Mouse (Mus musculus) brain, embryonic 18.5 days (tissue): ENCODE data around the gene Fgr.

Source experiments
- DNase-seq: peaks from one replicate; pipeline ENCODE4 v3.0.0-alpha.2; 2012; ENCODE audit warnings: low read depth, low spot score

Fgr gene

DNA sequence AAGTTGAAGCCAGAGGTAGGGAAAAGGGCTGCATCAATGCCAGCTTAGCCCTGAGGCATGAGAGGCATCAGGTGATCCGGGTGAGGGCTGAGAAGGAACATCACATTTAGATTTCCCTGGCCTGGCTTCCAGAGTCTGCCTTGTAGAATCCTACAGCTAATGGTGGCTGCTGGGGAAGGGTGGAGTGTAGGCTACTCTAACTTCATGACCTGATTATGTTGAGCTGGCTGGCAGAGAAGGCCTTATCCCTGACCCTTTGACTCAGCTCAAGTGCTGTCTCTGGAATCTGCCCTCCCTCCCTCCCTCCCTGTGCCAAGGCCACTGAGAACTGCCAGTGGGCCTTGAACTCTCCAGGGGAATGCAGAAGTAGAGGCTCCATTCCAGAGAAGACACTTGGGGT lies 61.6 kb downstream of the Fgr start:
- no peak for DNase-seq

DNA sequence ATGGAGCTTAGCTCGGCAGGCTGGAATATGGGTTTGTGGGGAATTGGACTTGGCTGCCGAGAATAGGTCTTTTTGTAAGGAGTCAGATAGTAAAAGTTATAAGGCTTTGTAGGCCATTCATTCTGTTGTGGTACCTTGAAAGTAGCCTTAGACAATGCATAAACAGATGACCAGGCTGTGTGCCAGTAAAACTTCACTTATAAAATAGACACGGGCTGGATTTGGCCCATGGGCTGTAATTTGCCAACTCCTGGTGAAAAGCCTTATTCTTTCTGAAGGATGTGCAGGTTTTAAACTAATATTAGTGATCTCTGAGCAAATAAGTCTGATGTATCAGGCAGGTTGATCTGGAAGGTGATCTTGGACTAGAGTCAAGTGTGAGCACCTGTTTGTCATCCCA lies 62.1 kb downstream of the Fgr start:
- DNase-seq: no peak

DNA sequence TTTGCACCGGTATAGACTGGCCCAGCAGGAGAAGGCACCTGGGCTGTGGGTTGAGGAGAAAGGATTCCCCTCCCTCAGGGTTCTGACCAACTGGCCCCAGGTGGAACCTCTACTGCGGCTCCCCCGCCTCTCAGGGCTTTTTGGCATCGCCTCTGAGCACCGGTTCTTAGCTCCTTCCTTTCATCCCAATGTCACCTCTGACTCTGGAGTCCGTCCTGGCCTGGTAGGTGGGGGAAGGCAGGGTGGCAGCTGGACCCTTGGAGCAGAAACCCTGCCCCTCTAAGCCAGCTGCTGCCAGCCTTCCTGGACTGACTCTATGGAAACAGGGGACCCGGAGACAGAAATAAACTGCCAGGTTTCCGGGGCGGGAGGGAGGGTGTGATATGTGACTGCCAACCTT lies 63.4 kb downstream of the Fgr start:
- DNase-seq: no peak

DNA sequence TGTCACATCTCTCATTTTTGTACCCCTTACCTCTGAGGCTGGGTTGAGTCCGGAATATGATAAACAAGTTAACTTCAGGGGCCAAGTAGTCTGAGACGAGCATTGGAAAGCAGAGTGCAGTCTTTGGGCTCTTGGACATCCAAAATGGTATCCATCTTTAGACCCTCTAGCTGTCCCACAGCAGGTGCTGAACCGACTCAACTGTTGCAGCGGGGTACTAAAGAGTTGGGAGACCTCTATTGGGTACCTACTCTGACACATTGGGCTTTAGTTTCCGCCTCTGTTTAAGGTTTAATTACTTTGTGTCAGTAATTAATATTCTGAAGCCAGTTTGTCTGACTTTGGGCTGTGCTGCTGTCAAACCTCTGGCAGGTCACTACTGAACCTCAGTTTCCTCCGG lies 63.9 kb downstream of the Fgr start:
- no peak for DNase-seq

DNA sequence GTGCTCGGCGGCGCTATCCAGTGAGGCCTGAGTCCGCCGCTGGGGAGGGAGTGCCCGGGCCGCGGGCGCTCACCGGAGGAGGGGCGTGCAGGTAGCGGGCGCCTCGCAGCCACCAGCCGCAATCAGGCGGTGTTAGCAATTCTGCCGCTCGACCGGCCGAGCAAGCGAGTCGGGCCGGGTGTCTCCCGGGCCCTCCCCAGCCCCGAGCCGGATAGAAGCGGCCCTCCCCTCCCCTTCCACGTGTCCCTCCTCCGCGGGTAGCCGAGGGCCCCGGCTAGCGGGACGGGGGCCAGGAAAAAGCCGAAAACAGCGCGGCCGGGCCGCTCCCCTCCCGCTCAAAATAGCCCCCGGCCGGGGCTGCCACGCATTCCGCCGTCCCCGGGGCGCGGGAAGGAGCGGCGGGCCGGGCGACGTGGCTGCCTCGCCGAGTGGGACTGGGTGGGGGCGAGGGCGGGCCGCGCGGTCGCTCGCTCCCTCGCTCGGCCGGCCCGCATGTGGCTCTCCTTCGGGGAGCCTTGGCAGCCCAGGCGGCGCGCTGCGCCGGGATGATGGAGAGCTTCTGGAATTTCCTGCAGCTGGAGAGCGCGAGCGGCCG lies 64.7 kb downstream of the Fgr start:
- DNase-seq: no peak

DNA sequence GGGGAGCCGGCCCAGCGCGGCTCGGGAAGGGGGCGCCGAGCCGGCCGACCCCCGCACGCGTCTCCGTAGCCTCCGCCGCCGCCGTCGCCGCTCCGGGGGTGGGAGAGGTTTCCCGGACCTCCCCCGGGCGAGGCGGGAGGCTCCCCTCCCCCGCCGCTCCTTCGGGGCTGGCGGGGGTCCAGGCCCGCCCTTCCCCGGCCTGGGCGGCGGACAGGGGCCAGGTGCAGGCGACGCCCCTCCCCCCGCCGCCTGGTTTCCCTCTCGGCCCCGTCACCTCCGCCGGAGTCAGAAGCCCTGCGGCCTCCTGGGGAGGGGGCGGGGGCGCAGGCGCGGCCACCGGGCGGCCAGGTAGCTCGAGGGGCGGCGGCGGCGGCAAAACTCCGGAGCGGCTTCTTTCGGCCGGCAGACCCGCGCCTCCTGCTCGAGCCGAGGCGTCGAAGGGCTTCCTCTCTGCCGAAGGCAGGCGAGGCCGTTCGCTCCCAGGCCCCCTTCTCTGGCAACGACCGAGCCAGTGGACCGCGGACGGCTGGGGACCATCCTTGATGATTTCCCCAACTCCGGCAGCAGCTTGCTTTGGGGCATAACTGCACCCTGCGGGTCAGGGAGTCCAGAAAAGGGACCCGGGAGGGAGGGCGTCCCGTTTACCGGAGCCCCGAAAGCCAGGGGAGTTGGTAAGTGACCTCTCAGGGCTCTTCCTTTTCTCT lies 65.4 kb downstream of the Fgr start:
- no peak for DNase-seq

DNA sequence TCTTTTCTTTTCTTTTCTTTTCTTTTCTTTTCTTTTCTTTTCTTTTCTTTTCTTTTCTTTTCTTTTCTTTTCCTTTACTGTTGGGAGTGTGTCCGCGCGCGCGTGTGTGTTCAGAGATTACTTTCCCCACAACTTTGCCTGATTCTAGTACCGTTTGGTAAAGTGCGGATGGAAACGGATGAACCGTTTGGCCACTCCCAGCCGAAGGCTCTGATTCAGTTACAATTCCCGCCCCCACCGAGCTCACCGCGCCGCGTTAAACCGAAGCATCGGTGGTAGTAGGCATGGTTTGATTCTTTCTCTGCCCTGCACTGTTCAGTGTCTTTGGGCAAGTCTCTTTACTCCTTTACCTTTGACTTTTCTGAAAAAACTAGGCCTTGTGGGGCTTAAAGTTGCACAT lies 65.9 kb downstream of the Fgr start:
- no peak for DNase-seq

DNA sequence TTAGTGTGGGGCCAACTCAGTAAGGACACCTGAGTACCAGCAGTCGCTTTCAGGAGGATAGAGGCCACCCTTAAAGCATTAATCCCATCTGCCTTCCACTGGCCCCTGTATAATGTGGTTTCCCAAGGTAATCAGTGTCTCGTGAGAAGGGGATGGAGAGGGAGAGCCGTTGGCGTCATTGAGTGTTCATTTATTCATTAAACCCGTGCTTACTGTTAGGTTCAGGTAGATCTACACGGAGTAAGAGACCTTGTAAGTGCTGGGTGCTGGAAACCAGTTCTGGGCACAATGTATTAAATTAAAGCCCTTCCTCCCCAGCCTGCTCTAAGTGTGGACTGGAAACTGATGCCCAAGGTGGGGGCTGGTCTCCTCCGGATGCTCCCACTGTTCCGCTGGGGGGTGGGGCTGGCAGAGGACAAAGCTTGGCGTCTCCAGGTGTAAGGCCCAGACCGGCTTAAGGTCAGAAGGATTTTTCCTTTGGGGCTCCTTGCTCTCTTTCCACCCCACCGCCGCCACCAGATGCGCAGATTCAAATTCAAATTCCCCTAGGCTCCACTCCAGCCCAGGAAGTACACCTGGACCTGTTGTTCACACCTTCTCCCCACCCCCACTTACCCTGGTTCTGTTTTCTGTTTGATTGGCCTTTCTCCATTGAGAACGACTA lies 66.5 kb downstream of the Fgr start:
- DNase-seq: no peak

DNA sequence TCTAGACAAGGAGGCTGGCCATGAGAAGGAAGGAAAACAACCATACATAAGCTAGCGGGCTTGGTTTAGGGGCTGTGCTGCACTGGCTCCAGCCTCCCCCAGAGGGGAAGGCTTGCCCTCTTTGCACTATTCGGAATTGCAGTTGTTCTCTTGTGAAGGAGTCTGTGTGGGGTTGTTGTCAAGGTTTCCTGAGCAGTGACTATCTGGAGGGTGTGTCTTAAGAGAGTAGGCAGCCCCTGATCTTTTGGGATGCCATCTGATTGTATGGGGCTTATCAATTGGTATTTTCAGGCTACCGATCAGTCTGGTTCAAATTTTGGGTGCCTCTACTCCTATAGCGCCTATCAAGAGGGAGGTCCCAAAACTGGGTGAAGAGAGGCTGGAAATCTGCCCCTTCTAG lies 68.3 kb downstream of the Fgr start:
- no peak for DNase-seq

DNA sequence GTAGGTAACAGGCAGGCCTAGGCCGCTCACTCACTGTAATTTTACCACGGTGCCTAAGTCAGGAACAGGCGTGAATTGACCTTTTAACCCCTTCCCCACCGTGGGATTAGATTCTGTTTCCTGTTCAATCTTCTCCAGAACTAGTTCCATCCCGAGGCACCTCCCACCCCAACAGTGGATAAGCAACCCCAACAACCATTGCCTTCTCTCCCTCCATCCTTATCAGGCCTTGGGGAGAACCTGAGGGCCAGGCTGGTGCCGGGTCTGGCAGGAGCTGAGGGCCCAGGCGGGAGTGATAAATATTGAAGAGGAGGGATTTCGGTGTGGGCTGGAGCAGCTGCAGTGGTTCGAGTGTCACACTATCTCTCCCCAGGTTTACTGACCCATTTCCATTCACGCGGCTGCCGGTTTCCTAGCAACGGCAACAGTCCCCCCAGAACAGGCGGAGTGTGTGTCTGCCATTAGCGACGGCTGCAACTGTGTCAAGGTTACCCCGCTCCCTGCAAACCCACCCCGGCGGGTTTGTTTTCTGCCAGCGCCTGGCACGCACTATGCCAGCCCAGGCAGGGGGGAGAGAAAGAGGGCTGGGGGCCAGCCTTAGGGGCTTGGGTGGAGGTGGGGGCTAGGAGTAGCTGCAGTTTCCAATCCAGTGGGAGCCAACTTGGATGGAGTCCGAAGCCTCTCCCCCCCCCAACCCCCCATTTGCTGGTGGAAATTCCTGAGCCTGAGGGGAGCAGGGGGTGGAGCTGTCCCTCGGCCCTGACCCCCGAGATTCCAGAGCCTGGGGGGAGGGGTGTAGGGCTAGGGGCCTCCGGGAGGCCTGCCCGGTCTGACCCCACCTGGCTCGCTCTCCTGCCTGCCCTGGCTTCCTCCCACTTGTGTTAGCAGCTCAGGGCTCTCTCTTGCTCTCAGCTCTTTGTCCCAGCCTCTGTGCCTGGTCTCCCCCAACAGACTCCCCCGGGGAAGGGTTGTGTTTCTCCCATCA lies 69.0 kb downstream of the Fgr start:
- DNase-seq: peak; percentile 77

DNA sequence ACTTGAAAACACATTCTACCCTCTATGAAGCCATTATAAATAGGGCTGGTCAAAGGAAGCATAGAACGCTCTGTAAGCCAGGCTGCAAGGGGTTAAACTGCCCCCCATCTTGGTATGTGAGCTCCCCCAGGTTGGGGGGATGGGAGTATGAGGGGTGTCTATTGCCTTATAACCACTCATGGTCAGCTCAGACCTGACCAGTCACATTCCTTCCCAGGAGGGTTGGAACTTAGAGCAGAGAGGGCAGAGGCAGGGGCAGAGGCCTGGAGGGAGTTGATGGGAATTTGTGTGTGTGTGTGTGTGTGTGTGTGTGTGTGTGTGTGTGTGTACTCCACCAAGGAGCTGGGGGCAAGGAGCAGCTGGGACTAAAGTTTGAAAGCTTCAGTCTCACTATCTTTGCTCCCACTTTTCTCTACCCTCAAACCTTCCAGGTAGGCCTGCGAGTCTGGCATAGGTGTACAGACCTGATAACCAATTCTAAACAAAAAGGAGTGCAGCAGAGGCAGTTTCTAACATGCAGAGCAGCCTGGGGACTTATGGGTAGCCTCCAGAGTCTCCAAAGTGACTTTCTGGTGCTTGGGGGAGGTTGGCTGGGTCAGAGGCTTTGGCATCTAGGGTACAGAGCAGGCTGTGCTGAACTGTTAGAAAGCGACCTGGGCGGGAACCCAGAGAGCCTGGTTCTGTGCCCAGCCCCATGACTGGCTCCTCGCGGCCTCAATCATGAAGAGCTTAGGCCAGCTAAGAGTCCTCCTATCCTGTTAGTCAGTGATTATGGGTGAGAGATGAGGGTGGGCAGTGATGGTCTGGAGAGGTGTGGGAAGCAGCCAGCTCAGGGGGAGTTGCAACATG lies 70.1 kb downstream of the Fgr start:
- no peak for DNase-seq

DNA sequence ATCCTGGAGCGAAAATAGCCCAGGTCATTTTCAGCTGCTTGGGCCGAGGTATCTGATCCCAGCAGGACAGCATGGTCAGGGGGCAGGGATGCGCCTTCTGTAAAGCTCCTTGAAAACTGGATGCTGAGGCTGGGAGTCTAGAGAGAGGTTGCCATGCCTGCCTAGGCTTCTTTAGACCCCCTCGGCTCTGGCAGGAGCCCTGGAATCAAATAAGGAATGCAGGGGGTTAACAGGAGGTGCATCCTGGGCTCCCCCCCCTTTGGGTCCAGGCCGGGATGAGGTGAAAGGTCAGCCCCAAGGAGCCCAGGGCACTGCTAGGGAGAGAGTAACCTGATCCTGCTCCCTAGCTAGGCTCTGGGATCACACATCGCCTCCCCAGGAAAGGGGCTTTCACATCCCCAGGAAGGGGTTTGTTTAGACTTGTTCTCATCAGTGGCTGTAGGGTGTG lies 70.8 kb downstream of the Fgr start:
- no peak for DNase-seq

DNA sequence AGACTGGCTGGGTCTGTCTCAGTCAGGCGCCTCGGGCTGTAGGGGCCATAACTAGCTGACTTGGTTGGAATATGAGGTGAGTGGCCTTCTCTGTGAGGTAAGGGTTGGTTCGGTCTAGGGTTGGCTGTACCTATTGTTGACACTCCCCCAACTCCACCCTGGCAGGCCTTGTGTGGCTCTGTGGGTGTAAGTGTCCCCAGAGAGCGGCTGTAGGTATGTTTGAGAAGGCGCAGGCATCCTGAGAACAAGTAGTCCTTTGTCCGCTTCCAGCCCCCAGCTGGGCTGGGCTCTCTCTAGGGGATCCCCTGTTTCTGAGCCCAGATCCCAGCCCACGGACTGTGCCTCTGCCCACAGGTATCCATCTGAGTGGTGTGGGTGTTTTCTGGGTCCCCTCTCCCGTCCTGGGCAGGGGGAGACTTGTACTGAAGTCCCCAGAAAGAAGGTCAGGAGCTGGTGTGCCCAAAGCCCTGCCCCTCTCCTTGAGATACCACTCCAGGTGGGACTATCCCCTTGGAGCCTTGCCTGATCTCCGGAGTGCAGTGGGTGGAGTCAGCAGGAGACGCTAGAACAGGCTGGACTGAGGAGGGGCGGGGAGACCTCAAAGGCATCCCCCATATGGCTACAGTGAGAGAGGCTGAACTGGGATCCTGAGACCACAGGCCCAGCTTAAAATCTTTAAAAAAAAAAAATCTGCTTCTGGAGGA lies 72.0 kb downstream of the Fgr start:
- no peak for DNase-seq

DNA sequence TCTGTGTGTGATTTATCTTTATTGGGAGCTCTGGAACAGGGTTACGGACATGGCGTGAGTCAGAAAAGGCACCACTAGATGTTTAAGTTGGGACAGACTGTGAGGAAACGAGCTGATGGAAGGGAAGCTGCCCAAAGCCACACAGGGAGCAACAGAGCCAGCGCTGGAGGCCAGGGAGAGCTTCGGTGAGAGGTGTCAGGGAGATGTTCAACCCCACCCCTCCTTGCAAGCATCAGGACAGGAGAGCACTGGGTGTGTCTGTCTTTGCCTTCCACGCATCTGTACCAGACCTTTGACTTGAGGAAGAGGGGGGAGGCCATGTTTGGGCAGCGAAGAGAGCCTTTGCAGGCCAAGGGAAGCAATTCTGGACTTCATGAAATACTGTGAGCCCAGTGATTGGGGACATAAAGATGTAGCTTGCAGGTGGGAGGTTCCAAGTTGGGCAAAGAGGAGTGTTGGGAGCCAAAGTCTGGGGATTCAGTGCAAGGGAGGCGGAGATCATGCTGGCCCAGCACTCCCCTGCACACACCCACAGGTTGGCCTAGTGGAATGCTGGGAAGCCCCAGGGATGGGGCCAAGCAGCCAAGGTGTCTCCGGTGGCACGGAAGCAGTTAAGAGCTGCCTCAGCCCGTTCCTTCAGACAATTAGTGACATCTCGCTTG lies 72.9 kb downstream of the Fgr start:
- no peak for DNase-seq

DNA sequence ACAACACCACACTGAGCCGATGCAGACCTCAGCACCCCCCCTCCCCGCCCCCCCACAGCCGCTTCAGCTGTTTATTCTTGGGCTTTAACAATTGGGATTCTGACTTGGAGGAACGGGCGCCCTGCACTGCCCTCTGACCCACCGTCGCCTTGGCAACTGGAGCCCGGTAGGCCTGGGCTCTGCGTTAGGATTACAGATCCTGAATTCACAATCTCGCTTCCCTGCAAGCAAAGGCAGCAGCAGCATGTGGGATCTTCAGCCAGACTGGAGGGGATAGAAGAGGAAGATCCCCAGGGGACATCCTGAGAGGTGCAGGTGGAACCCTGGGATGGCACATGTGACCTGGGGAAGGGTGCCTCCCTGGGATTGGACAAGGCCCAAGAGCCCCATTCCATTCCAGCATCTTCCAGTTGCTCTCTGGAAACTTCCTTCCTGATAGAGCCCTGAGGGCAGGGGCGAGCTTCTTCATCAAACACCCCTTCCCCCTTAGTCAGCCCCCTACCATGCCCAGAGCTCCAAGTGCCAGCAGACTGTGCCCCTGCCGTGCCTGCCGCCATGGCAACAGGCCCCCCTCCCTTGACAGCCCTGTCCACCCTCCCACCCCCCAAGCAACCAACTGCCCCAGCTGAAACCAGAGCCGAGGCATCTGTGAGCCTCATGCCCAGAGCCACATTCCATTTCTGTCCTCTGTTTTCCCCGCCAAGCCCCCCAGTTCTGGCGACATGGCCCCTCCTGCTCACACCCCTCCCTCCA lies 73.6 kb downstream of the Fgr start:
- no peak for DNase-seq

DNA sequence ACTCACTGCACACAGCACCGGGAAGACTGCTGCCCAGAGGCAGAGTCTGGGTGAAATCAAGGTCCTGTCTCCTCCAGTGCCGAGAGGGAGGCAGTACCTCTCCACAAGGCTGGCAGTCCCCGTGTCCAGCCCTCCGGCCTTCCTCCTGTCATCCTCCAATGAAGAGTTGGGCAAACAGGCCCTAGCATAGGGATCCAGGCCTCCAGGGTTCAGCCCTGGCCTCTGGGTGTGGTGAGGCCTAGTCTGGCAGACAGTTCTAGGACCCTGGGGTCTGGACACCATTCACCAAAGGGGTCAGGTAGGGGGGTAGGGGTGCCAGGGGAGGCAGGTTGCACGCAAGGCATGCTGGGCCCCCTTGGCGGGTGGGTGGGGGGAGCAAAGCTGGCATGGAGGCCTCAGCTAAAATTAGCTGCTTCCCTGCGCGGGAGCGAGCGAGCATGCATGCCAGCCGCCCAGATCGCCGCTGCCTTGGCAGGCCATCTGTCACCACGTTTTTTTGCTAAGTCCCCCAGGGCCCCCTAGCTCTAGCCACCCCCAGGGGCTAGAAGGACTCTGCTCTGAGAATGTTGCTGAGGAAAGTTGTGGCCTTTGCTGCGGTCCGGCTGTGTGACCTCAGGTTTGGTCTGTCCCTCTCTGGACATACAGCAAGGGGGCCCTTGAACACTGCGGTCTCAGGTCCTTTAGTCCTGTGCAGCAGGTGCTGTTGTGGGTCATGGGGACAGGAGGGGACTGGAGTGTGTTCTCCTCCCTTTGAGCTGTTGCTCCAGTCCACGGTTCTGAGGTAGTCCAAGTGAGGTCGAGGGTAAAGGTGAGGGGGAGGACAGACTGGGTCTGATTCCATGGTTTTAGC lies 75.4 kb downstream of the Fgr start:
- no peak for DNase-seq

DNA sequence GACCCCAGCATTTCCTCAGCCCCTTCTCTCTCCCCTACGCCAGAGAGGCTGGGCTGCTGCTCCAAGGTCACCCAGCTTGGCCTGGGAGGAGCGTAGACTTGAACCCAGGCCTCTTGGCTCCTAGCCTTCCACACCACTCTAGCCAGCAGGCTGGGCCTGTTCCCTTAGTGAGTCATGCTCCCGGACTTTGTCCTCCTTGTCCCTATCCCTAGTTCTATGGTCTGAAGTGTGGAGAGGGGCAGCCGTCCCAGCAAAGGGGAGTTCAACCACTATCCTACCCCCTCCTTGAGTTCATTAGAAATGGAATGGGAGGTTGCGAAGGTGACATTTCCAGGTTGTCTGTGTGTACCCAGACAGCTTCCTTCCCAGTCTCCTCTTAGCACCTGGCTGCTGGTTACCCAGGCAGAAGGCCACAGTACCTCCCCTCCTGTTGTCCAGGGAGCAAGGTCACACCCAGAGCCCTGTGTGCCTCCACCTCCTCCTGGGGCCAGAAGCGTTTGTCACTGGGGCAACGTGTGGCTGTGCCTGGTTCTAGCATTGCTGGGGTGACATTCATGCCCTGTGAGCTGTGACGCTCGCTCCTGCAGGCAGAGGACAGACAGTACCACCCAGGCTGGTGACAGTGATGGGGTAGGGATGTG lies 76.4 kb downstream of the Fgr start:
- no peak for DNase-seq
